Mouse (Mus musculus) cerebellum, adult (tissue): Measurements from ENCODE around the gene Zfp61.
A peak's percentile ranks its signal among the peaks of the same experiment; 100 is the strongest.
"Not testable (repeated sequence)": the region's sequence is repeated elsewhere in the genome, so short reads cannot be mapped to it uniquely, and the experiment has no call there.

Source experiments
- ATAC-seq: cut with Nextera tagmentation; 2 replicates; pipeline ENCODE4 v1.9.2; 2017; ENCODE audit warnings: mild to moderate bottlenecking, moderate library complexity, mixed read lengths; ENCODE audit not compliant: insufficient number of reproducible peaks, low FRiP score, low TSS enrichment

Gene Zfp61

DNA sequence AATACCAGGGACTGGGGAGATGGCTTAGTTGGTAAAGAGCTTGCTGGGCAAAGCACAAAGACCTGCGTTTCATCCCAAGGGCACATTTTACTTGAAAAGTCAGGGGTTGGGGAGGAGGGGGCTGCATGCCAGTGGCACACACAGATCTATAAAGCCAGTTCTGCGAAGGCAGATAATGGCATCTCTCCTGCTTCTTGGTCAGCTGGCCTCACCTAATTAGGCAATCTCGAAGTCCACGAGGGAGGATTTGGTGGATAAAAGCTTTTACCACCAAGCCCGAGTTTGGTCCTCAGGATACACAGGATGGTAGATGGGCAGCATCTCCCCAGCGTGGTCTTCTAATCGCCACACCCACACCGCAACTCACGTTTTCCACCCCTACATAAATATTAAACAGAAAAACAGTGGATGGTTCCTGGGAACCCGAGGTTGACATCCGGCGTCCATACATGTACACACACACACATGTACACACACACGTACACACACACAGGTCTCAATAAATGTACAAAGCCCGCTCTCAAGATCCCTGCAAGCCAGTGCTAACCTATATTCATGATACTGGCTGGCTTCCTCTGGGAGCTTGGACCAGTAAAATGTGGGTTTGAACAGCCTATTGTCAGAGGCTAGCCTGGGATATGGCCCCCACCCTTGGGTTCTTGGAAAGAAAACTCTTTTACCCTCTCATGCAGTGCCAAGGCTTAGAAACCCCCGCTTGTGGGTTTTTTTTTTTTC, 3.5 kb downstream of the Zfp61 start:
- ATAC-seq: no peak

DNA sequence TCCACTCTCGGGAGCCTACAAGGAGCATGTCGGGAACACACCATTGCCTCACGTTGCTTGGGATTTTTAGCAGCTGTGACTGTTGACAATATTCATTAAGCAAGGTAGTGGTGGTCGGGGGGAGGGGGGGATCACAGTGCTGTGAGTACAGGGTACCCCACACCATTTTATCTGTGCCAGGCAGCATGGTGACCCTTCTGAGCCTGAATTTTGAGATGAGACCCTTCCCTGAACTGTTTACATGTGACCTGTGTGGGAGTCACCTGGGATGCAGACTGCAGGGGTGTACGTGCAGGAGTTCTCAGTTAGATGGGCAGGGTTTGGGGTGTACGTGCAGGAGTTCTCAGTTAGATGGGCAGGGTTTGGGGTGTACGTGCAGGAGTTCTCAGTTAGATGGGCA, 4.6 kb downstream of the Zfp61 start:
- ATAC-seq: no peak

DNA sequence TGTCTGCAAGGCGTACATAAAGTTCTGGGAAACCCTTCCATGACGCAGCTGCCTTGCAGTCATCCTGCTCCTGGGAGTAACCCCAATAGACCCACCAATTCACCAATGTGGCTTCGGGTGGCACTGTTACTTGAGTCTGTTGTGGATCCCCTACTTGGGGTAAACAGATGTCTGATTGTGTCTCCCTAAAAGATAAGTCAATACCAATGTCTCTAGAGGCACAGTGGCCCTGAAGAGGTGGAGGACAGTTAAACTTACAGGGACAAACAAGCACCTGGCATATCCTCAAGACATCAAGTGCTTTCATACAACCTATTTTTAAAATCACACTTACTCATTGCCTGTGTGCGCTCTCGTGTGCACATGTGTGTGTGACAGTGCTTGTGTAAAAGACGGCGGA, 5.7 kb downstream of the Zfp61 start:
- ATAC-seq: no peak

DNA sequence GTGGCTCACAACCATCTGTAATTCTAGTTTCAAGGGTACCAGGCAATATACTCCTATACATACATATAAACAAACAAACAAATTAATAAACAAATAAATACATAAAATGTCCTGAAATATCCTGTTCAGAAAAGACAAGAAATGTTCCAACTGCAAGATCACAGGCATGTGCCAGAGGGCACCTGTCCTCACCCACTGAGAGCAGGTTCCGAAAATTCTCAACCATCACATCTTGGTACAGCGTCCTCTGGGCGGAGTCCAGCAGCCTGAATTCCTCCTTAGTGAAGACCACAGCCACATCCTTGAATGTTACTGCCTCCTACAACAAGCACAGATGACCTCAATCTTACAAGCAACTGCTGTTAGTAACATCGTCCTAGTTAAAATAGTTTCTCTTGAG, 6.3 kb downstream of the Zfp61 start:
- ATAC-seq: no peak

DNA sequence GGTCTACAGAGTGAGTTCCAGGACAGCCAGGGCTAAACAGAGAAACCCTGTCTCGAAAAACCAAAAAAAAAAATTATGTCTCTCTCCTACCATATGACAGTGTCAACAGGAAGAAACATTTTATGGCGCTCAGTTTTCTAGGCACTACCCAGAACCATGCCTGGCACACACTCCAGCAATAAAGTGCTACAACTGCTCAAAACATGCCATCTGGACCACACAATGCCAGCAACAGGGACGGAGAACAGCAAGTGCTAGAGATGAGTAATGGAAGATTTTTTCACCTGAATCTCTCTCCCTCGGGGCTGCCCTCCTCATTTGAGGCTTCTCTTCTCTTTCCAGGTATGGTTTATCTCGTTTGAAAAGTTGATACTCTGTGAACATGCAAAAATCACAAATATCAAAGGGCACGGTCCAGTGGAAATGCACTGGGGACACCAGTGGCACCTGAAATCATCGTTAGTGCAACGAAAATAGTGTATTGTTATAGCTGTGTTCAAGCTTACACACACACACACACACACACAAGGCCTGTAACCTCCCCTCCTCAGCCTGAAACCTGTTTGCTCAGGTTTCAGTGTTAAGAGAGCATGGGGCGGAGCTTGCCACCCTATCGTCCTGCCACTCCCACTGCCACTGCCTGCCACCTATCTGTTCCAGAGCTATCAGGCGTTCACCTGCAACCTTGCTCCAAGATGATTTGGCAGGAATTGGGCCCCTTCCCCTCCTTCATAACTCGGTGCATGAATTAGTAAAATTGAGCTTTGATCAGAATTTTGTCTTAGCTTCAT, 7.8 kb downstream of the Zfp61 start:
- ATAC-seq: no peak

DNA sequence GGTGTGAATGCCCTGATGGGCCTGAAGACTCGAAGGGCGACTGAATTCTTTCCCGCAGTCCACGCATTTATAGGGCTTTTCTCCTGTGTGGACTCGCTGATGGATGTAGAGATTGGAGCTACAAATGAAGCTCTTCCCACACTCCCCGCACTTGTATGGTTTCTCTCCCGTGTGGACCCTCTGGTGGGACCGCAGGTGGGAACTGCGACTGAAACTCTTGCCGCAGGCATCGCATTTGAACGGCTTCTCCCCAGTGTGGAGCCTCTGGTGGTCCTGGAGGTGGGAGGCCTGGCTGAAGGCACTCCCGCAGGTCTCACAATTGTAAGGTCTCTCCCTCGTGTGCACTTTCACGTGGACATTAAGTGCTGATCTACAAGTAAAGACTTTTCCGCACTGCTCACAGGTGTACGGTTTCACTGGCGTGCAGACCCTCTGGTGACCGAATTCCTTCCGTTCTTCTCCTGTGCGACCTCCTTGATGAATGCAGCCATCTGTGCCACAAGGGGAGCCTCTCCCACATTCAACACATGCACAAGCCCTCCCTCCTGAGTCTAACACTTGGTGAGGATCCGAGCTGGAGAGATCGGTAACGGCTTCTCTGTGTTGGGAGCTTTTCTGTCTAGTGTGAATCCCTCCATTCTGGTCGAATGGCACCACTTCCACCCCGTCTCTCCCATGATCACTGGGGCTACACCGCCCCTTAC, 9.5 kb downstream of the Zfp61 start:
- no peak for ATAC-seq

DNA sequence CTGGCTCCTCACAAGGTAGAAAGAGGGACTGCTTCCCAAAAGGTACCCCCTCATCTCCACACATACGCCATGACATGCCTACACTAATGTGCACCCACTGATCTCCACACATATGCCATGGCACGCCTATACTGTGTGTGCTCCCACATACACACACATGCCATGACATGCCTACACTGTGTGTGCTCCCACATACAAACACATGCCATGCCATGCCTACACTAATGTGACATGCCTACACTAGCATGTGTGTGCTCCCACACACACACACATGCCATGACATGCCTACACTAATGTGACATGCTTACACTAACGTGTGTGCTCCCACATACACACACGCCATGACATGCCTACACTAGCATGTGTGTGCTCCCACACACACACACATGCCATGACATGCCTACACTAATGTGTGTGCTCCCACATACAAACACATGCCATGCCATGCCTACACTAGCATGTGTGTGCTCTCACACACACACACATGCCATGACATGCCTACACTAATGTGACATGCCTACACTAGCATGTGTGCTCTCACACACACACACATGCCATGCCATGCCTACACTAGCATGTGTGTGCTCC, 10.8 kb downstream of the Zfp61 start:
- ATAC-seq: no peak

DNA sequence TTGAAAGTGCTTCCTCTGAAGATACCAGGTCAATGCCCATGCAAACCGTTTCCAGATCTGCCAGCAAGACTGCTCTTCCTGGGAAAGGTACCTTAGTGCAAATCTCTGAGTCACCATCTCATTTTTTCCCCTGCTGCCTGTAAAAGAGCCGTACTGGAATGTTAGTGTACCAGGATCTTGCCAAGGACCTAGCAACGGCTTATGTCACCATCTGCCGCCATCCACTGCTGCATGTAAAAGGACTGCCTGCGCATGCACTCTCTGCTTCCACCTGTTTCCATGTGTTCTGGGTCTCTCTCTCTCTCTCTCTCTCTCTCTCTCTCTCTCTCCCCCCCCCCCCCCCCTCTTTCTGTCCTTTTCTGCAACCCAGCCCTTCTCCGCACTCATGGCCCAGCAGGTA, 12.5 kb downstream of the Zfp61 start:
- ATAC-seq: no peak

DNA sequence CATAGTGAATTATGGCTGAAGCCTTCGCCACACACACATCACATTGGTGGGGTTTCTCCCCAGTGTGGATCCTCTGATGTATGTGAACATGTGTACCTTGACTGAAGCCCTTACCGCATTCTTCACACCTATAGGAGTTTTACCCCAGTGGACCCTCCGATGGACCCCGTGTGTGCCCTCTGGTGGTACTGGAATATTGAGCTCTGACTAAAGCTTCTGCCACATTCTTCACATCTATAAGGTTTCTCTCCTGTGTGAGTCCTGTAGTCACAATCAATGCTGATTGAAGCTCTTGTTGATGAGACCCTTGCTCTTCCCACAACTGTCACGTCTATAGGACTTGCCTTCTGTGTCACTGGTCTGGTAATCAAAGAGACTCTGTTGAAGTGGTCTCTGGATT, 13.4 kb downstream of the Zfp61 start:
- no peak for ATAC-seq

DNA sequence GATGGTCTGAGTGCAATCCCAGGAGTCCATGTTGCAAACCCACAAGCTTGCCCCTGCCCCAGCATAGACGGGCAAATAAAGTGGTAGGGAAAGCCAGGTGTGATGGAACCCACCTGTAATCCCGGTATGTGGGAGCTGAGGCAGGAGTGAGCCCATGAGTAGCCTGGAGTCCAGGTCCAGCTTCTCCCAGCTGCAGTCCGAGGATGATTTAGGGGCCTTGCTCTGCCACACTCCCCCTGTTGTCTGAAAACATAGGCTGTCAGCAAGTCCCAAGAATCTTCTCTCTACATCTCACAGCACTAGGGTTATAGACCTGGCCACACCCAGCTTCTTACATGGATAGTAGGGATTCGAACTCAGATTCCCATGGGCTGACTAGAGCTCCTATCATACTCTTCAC, 14.1 kb downstream of the Zfp61 start:
- no peak for ATAC-seq

DNA sequence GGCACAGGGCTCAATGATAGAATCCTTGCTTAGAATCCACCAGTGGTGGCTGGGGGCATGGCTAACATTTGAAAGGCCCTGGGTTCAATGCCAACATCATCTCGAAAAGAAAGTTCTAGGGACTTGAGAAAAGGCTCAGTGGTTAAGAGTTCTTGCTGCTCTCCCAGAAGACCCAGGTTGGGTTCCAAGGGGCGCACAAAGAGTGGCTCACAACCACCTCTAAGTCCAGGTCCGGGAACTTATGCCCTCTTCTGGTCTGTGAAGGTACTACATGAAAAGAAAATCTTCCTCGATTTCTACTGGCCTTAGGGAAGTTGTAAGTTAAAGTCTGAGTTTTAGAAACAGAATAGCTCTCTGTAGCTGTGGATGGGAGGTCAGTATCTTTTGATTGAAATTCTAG, 14.9 kb downstream of the Zfp61 start:
- ATAC-seq: no peak

DNA sequence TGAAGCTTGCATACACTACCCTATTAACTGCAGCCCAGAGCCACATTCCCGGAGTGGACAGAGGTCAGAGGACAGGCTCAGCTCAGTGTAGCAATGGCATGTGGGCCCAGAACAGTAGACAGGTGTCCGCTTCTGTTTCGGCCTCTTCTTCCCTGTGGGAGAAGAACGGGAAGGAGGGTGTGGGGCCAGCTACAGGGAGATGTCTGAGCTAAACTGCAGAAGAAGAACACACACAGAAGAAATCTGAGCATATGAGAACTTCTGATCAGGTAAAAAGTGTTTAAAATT, 20.2 kb downstream of the Zfp61 start:
- ATAC-seq: no peak

DNA sequence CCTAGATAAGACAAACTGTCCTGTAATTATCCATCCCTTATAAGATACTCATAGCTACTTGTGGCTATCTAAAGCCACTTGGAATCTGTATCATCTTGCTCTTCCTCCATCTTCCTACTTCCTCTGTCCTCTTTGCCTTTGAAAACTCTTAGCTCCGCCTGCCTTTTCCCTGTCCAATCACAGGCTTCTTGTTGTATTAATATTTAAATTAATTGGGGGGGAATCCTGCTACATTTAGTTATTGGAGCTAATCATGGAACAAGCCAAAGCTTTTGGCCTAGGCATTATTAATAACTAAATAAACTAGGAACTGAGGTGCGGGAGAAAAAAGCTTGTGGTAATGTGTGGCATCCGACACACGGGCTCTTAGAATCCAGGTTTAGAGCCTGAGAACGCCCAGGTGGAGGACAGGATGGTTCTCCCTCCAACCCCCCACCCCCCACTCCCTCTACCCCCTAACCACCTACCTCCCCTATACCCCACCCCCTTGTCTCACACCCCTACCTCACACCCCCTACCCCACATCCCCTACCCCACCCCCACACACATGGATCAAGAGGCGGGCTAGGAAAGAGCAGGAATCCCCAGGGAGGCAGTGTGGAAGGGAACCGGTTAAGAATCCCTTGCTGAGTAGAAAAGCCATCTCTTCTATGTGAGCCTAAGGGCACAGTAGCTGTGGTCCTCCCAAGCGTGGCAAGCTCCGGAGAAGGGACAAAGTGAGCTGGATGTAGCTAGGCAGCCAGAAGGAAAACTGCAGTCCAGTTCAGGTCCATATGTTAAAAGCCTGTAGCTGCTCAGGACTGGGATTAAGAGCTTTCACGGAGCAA, 20.8 kb downstream of the Zfp61 start:
- ATAC-seq: no peak

DNA sequence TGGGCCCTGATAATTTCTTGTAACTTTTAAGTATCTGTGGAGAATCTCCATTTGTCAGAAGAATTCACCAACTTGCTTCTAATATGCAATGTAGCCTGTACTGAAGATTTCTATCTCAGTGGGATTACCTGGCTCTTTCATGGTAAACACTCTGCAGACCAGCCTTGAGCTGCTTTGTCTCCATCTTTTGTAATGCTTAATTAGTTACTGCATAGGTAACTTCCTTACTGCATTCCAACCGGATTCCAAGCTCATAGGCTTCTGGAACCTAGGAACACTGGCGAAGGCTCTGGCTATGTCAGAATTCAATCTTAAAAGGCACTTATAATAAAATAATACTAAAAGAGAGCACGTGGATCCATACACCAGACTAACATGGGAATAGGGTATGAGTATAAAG, 22.3 kb downstream of the Zfp61 start:
- ATAC-seq: not testable (repeated sequence)

DNA sequence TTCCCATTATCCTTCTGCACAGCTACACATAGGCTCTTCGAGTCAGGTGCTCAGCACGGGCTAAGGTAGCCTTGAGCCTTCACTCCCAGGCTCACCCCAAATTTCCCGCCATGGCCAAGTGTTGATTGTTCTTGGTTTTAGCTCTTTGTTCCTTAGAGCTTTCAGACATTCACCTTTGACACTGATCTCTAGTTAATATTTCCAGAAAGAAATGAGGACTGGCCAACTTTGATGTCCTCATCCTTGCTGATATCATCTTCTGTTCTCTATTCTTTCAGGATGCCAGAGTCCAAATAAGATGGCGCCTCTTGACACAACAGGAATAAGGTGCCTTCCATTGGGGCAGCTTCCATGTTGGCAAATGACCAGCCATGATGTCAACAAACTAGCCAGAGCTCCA, 26.6 kb downstream of the Zfp61 start:
- ATAC-seq: no peak

DNA sequence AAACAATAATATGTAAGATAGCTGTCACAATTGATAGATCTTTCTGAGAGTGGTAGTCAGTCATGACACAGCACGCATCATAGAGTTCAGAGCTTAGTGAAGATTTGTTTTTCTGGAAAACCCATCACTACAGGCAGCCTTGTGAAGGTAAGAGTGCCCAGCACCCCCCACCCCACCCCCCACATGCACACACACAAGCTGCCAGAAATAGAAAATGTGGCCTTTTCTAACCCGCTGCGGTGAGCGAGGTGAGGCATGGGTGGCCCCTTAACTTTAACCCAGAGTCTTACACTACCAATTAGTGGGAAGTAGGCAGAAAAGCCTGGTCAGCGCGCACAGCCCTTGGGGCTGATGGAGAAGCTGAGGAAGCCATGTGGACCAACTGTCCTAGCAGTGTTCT, 29.8 kb downstream of the Zfp61 start:
- no peak for ATAC-seq

DNA sequence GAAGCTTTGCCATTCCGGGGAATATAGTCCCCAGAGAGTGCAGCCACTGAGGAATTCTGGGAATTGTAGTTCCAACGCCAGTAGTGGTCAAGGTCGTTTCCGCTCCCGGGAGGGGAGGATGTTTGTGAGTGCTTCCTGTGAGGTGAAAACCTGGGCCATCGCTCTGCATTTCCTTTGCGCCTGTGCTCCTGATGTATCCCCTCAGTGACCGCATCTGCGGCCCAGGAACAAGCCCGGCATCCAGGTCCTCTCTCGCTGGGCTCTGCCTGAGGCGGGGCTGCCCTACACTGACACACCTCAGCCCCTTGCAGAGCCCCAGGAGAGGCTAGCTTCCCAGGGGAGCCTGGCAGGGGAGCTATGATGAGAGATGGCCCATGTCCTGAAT, 30.8 kb downstream of the Zfp61 start, which contains the start of gene Zfp93:
Gene Zfp93, plus strand, starts transcription at position 133 of the 385 bp plus-strand sequence.
- ATAC-seq: peak; percentile 96

DNA sequence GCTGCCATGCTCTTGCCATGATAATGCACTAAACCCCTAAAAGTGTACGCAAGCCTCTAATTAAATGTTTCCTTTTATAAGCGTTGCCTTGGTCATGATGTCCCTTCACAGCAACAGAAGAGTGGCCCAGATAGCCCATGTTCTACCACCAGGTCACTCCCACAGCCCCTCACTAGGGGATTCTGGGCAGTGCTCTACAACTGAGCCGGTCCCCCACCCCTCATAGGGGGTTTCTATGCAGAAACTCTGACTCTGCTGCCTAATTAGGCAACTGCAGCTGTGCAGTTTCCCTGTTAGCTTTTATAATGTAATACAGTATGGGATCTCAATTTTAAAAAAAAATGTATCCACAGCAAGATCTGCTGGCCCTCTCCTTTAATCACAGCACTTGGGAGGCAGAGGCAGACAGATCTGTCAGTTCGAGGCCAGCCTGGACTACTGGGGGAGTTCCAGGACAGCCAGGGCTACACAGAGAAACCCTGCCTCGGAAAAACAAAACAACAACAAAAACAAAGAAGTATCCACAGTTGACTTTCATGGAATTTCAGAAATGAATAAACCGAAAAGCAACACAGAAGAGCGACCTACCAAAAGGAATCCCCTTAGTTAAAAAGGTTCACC, 31.3 kb downstream of the Zfp61 start:
- no peak for ATAC-seq

DNA sequence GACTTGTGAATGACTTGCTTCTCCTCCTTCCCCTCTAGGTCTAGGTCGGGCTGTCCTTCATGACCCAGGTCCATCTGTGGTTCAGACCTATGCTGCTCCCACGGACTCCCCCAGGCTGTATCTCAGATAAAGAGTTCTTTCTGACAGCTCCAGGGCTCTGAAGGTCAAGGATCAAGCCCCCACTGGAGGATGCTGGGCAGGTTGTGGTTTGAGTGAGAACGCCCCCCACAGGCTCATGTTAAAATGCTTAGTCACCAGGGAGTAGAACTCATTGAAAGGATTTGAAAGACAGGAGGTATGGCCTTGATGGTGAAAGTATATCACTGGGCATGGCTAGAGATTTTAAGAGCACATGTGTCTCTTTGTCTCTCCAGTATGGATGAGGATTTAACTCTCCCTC, 31.8 kb downstream of the Zfp61 start:
- no peak for ATAC-seq
